Mouse (Mus musculus) CH12.LX (cell line): ENCODE measurements at regions not wholly inside any gene's neighbourhood (a gene's known extent, or its start where the extent isn't known, plus 50 kb on each side); places are given as distances from the start of the nearest gene placed in this dataset.
A peak's percentile ranks its signal among the peaks of the same experiment; 100 is the strongest.

Experiments
- CTCF ChIP-seq, 2 experiments: IDR thresholded peaks in 1 of 2; conservative IDR thresholded peaks in 1 of 2; 2 replicates each; pipeline ENCODE4 v1.5.1; 2011 to 2012; ENCODE audit warnings: low read depth in 2 of 2, low read length in 2 of 2, improper control_type of control experiment in 1 of 2, inconsistent platforms in 1 of 2, mild to moderate bottlenecking in 1 of 2, moderate library complexity in 1 of 2
- E2F4 ChIP-seq: IDR thresholded peaks from 2 replicates; pipeline ENCODE4 v1.6.1; 2011; ENCODE audit warnings: low read depth, low read length, improper control_type of control experiment; ENCODE audit not compliant: insufficient replicate concordance
- EP300 ChIP-seq: IDR thresholded peaks from 2 replicates; pipeline ENCODE4 v1.6.1; 2011; ENCODE audit warnings: low read length, improper control_type of control experiment
- ETS1 ChIP-seq: conservative IDR thresholded peaks from 2 replicates; pipeline ENCODE4 v1.6.1; 2012; ENCODE audit warnings: low read depth, mild to moderate bottlenecking, inconsistent platforms, low read length, improper control_type of control experiment, moderate library complexity
- GABPA ChIP-seq: IDR thresholded peaks from 2 replicates; pipeline ENCODE4 v1.6.1; 2012; ENCODE audit warnings: low read depth, low read length, improper control_type of control experiment, inconsistent platforms; ENCODE audit not compliant: insufficient replicate concordance
- MAX ChIP-seq: IDR thresholded peaks from 2 replicates; pipeline ENCODE4 v1.6.1; 2011; ENCODE audit warnings: low read length, improper control_type of control experiment
- MAZ ChIP-seq: IDR thresholded peaks from 2 replicates; pipeline ENCODE4 v1.6.1; 2012; ENCODE audit warnings: low read depth, mild to moderate bottlenecking, inconsistent platforms, low read length, improper control_type of control experiment, moderate library complexity
- NELFE ChIP-seq: IDR thresholded peaks from 2 replicates; pipeline ENCODE4 v1.6.1; 2011; ENCODE audit warnings: low read depth, low read length, improper control_type of control experiment
- POLR2A ChIP-seq: IDR thresholded peaks from 2 replicates; pipeline ENCODE4 v1.6.1; 2011; ENCODE audit warnings: low read depth, mild to moderate bottlenecking, improper control_type of control experiment, low read length
- POLR2AphosphoS2 ChIP-seq: IDR thresholded peaks from 2 replicates; pipeline ENCODE4 v1.6.1; 2011; ENCODE audit warnings: low read depth, low read length, improper control_type of control experiment
- RAD21 ChIP-seq: IDR thresholded peaks from 2 replicates; pipeline ENCODE4 v1.6.1; 2011; ENCODE audit warnings: low read depth, mild to moderate bottlenecking, low read length, improper control_type of control experiment, moderate library complexity
- USF1 ChIP-seq: IDR thresholded peaks from 2 replicates; pipeline ENCODE4 v1.6.1; 2014; ENCODE audit warnings: low read depth, mild to moderate bottlenecking, inconsistent platforms, low read length, improper control_type of control experiment
- ZMIZ1 ChIP-seq: IDR thresholded peaks from 2 replicates; pipeline ENCODE4 v1.6.1; 2012; ENCODE audit warnings: low read depth, mild to moderate bottlenecking, inconsistent platforms, low read length, improper control_type of control experiment
- ZNF384 ChIP-seq: IDR thresholded peaks from 2 replicates; pipeline ENCODE4 v1.6.1; 2012; ENCODE audit warnings: low read depth, low read length, improper control_type of control experiment, inconsistent platforms

DNA sequence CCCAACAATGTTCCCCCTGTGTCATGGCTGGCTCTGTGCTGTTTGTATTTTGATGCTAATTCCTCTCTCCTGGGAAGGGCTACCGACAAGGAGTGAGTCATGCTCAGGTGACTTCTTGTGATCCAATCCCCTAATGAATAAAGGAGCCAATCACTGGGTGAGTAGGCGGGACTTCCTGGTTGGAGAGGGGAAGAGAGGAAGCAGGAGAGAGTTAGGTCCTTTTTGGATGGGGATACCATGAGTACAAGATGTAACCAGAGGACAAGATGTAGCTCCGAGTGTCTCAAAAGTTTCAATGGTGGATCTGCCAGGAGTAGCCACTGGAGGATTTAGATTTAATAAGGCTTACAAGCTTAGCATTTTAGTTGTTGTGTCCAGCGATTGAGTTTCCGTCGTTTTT lies 122.1 kb downstream of the Usp46 start:
- TF ChIP-seq POLR2A = peak; percentile 83
- TF ChIP-seq RAD21 = no peak
- no peak for TF ChIP-seq EP300
- TF ChIP-seq E2F4 = no peak
- no peak for TF ChIP-seq MAX
- TF ChIP-seq CTCF (conservative IDR thresholded peaks at IDR 0.05 in 1 of 2, IDR thresholded peaks at IDR 0.05 in 1 of 2; ENCODE audit: low read depth in 2 of 2, low read length in 2 of 2) = no peak
- TF ChIP-seq ZNF384 = no peak
- no peak for TF ChIP-seq GABPA
- TF ChIP-seq USF1 = peak; percentile 77
- TF ChIP-seq MAZ = no peak
- no peak for TF ChIP-seq ZMIZ1
- TF ChIP-seq ETS1 = no peak
- TF ChIP-seq POLR2AphosphoS2 = no peak; the same call in 1 of the 2 replicates
- TF ChIP-seq NELFE = peak; percentile 73; the same call in 1 of the 2 replicates
